Mouse (Mus musculus) ES-E14 (cell line): Measurements from ENCODE around the gene Lgi1. TPM values are rescaled to one million over a fixed set of nuclear protein-coding genes. Genes with fewer than 3 reads are reported as not detected.

Experiments used
- DNase-seq: peaks from one replicate; pipeline ENCODE4 v3.0.0-alpha.2; 2013; ENCODE audit warnings: low read depth, low spot score
- H3K27ac ChIP-seq: 2 replicates; pipeline ENCODE4 v1.5.1; 2012; ENCODE audit warnings: low read depth, mild to moderate bottlenecking, low read length, moderate library complexity, mixed read lengths; ENCODE audit not compliant: poor library complexity, insufficient read depth, severe bottlenecking
- H3K36me3 ChIP-seq: 2 replicates; pipeline ENCODE4 v1.6.1; 2012; ENCODE audit warnings: mild to moderate bottlenecking, low read length, moderate library complexity, mixed read lengths; ENCODE audit not compliant: control insufficient read depth, poor library complexity, insufficient read depth, severe bottlenecking
- H3K4me1 ChIP-seq, 2 experiments: fragments of 150-350 bp in 1 of 2; sonication (generic) in 1 of 2; 2 replicates each; pipeline ENCODE4 v1.6.1; 2012; ENCODE audit warnings: low read length in 2 of 2, mild to moderate bottlenecking in 1 of 2, mixed read lengths in 1 of 2; ENCODE audit not compliant: control insufficient read depth in 2 of 2, insufficient read depth in 2 of 2, poor library complexity in 1 of 2
- H3K4me3 ChIP-seq, 2 experiments: fragments of 150-350 bp in 1 of 2; sonication (generic) in 1 of 2; 2 replicates each; pipeline ENCODE4 v1.5.1; 2012; ENCODE audit warnings: low read length in 2 of 2, low read depth in 1 of 2, mild to moderate bottlenecking in 1 of 2, mixed read lengths in 1 of 2; ENCODE audit not compliant: insufficient read depth in 1 of 2, poor library complexity in 1 of 2, severe bottlenecking in 1 of 2
- H3K9ac ChIP-seq: 2 replicates; pipeline ENCODE4 v1.6.1; 2012; ENCODE audit warnings: low read depth, mild to moderate bottlenecking, low read length, mixed read lengths; ENCODE audit not compliant: poor library complexity, insufficient read depth, severe bottlenecking
- H3K9me3 ChIP-seq: fragments of 150-350 bp; sonication (generic); 2 replicates; pipeline ENCODE4 v1.6.1; 2012; ENCODE audit warnings: low read depth, mild to moderate bottlenecking, low read length; ENCODE audit not compliant: control insufficient read depth, insufficient read depth
- CHD2 ChIP-seq: IDR thresholded peaks from 2 replicates; pipeline ENCODE4 v1.6.1; 2014; ENCODE audit warnings: mild to moderate bottlenecking, low read depth, low read length, inconsistent platforms
- HCFC1 ChIP-seq: IDR thresholded peaks from 2 replicates; pipeline ENCODE4 v1.6.1; 2012; ENCODE audit warnings: low read length, inconsistent platforms, borderline replicate concordance; ENCODE audit not compliant: insufficient read depth
- MAFK ChIP-seq: IDR thresholded peaks from 2 replicates; pipeline ENCODE4 v1.6.1; 2014; ENCODE audit warnings: mild to moderate bottlenecking, low read depth, low read length, inconsistent platforms; ENCODE audit not compliant: insufficient read depth
- ZC3H11A ChIP-seq: IDR thresholded peaks from 2 replicates; pipeline ENCODE4 v1.6.1; 2012; ENCODE audit warnings: low read depth, mild to moderate bottlenecking, inconsistent platforms, low read length, borderline replicate concordance
- ZNF384 ChIP-seq: IDR thresholded peaks from 2 replicates; pipeline ENCODE4 v1.6.1; 2012; ENCODE audit warnings: low read depth, low read length, inconsistent platforms
- in situ Hi-C, 2 experiments: fragments of 600-800 bp; cut with MboI; formaldehyde crosslinking; loops; one replicate each; pipeline ENCODE4 v1.15.1; 2025; ENCODE audit warnings: low sequenced_read_pairs in 2 of 2, inconsistent platforms in 1 of 2; ENCODE audit not compliant: unreplicated experiment in 2 of 2
- total RNA-seq: library from RNA; depleted of rRNA; stranded (reverse); fragments of 300-350 nt; gene quantifications from 2 replicates; pipeline ENCODE4 v1.2.3, GENCODE M21; 2012

The Lgi1 gene
- total RNA-seq, 1 experiment: 0.18 TPM

GRCm38 (mm10) chr19:38323726-38324125 lies 59.4 kb downstream of the Lgi1 start:
- Histone ChIP-seq H3K36me3 (peaks cover 5% of the 10 kb centered on the region; the same call in 1 of the 2 replicates), H3K9me3 (no peaks in the 10 kb centered on the region), H3K4me3 (no peak overlapping the region), H3K27ac (peak overlapping the region; percentile 64; the same call in 1 of the 2 replicates), H3K9ac (peak overlapping the region; percentile 19; the same call in 1 of the 2 replicates), H3K4me1 (peaks cover 5 to 18% of the 10 kb centered on the region in 2 experiments; a peak in 3 of 4 replicates)
- TF ChIP-seq ZNF384 (no peak), CHD2 (no peak), MAFK (no peak), HCFC1 (no peak), ZC3H11A (no peak)
- in situ Hi-C loops: no loop called here
- DNase-seq: no peak

DNA sequence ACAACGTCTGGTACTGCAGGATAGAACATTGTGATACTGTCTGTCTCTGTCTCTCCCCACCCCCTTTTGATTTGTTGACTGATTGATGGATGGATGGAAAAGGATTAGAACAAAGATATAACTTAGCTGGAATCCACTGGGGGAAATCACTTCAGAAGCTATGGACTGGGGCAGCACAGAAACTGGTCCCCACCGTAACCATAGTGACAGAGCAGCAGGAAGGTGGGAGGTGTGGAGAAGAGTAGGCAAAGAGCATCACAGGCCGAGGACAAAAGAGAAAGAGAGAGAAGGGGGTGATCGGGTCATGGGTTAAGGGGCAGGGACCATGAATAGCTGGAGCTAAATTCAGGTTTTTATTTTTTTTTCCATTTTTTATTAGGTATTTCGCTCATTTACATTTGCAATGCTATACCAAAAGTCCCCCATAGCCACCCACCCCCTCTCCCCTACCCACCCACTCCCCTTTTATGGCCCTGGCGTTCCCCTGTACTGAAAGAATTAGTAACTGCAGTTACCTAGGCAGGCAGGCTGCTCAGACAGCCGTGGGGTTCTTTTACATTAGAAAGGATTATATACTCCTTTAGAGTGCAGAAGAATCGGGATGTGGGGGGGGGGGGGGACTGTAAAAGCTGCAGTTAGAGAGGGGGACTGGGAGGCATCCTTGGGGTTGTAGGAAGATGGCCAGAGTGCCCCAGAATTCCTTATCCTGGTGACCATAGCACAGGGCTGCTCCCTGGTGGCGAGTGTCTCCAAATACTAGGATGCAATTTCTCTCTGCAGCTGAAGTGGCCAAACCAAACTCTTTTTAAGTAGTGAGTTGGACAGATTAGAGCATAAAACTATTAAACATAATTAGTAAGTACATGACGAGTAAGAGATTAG lies 60.1 kb downstream of the Lgi1 start:
- Histone ChIP-seq H3K9me3 (no peaks in the 10 kb centered on the region), H3K9ac (peak overlapping the region; percentile 97; the same call in 1 of the 2 replicates), H3K27ac (peak overlapping the region; percentile 88), H3K36me3 (peaks cover 5% of the 10 kb centered on the region; the same call in 1 of the 2 replicates), H3K4me3 (peak overlapping the region; percentile 66 to 86), H3K4me1 (peaks cover 5 to 18% of the 10 kb centered on the region in 2 experiments; a peak in 3 of 4 replicates)
- DNase-seq: no peak
- in situ Hi-C loops: loop anchor here in 1 of 2 experiments (5.0 kb wide), 1 partner anchor 693 kb away; no protein-coding TSS in a partner anchor
- TF ChIP-seq HCFC1 (no peak), ZC3H11A (0 out of 2 replicates have a peak, but pooled peaks have one; percentile 45)

DNA sequence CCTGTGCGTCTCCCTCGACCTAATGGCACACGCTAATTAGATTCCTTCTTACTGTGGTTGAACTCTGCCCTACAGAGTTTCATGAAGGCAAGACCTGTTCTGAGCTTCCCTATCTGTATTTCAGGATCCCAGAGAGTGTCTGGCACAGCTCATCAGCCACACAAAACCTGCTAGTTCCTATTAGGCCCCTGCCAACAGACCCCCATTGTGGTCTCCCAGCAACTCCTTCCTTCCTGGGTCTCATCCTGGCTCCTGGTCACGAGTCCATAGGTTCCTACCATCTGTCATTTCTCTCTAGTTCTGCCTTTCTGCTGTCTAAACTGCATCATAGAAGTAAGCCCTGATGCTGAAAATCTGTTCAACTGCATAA lies 60.7 kb downstream of the Lgi1 start:
- in situ Hi-C loops: loop anchor here in 1 of 2 experiments (5.0 kb wide), 1 partner anchor 692 kb away; no protein-coding TSS in a partner anchor
- TF ChIP-seq MAFK: no peak
- no peak for TF ChIP-seq CHD2
- TF ChIP-seq ZNF384: no peak
- no peak for TF ChIP-seq HCFC1
- TF ChIP-seq ZC3H11A: no peak
- H3K36me3 ChIP-seq: peaks cover 2% of the 10 kb centered on the region; the same call in 1 of the 2 replicates
- H3K4me3 ChIP-seq: peak overlapping the region; percentile 66 to 86
- H3K9me3 ChIP-seq: no peaks in the 10 kb centered on the region
- H3K27ac ChIP-seq: peak overlapping the region; percentile 88
- peak overlapping the region; percentile 97 for H3K9ac ChIP-seq
- H3K4me1 ChIP-seq: peaks cover 5 to 17% of the 10 kb centered on the region in 2 experiments; a peak in 3 of 4 replicates
- no peak for DNase-seq

DNA sequence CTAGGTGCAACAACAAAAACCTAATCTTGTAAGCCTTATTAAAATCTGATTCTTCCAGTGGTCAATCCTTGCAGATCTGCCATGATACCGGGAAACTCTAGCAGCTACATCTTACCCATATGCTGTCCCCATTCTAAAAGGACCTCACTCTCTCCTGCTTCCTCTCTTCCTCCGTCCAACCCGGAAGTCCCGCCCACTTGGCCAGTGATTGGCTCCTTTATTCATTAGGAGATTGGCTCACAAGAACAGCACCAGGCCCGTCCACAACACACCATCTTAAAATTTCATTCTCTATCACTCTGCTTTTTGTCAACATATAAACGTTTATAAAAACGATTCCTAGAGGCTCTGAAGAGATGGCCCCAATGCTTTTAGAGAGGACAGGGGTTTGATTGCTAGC lies 61.5 kb downstream of the Lgi1 start:
- no peak for DNase-seq
- Histone ChIP-seq H3K27ac (peak overlapping the region; percentile 88), H3K9me3 (no peaks in the 10 kb centered on the region), H3K4me1 (peaks cover 5 to 15% of the 10 kb centered on the region in 2 experiments; a peak in 3 of 4 replicates), H3K9ac (peak overlapping the region; percentile 97), H3K36me3 (peaks cover 2% of the 10 kb centered on the region; the same call in 1 of the 2 replicates), H3K4me3 (peak overlapping the region; percentile 66 to 86)
- in situ Hi-C loops: loop anchor here in 1 of 2 experiments (5.0 kb wide), 1 partner anchor 691 kb away; no protein-coding TSS in a partner anchor
- TF ChIP-seq HCFC1 (no peak), CHD2 (no peak), MAFK (no peak), ZNF384 (no peak), ZC3H11A (no peak)
